Mouse (Mus musculus) midbrain, postnatal 0 days (tissue): ENCODE results near the gene Wee2. TPM values are rescaled to one million over a fixed set of nuclear protein-coding genes. Genes with fewer than 3 reads are reported as not detected.
A peak's percentile ranks its signal among the peaks of the same experiment; 100 is the strongest.

Source experiments
- ATAC-seq: fragments of 200-750 bp; cut with Nextera tagmentation; 2 replicates; pipeline ENCODE4 v1.8.0; 2017; ENCODE audit warnings: moderate number of reproducible peaks, mild to moderate bottlenecking, moderate TSS enrichment, moderate library complexity; ENCODE audit not compliant: low FRiP score
- DNase-seq: peaks from one replicate; pipeline ENCODE4 v3.0.0-alpha.2; 2015; ENCODE audit warnings: low spot score
- H3K27ac ChIP-seq: fragments of 300-500 bp; sonication (generic); 2 replicates; pipeline ENCODE4 v1.5.1; 2014; ENCODE audit warnings: low read depth, mild to moderate bottlenecking, low read length, mixed read lengths
- H3K27me3 ChIP-seq: fragments of 300-500 bp; sonication (generic); 2 replicates; pipeline ENCODE4 v1.6.1; 2014; ENCODE audit warnings: low read length, control low read depth, mixed read lengths; ENCODE audit not compliant: insufficient read depth
- H3K36me3 ChIP-seq: fragments of 300-500 bp; sonication (generic); 2 replicates; pipeline ENCODE4 v1.6.1; 2014; ENCODE audit warnings: low read length, control low read depth, mixed read lengths; ENCODE audit not compliant: insufficient read depth
- H3K4me1 ChIP-seq: fragments of 300-500 bp; sonication (generic); 2 replicates; pipeline ENCODE4 v1.6.1; 2014; ENCODE audit warnings: mild to moderate bottlenecking, control low read depth, antibody characterized with exemption, low read length, mixed read lengths; ENCODE audit not compliant: insufficient read depth
- H3K4me2 ChIP-seq: fragments of 300-500 bp; sonication (generic); 2 replicates; pipeline ENCODE4 v1.6.1; 2014; ENCODE audit warnings: low read depth, mild to moderate bottlenecking, low read length, mixed read lengths; ENCODE audit not compliant: poor library complexity, severe bottlenecking
- H3K4me3 ChIP-seq: fragments of 300-500 bp; sonication (generic); 2 replicates; pipeline ENCODE4 v1.5.1; 2014; ENCODE audit warnings: low read depth, mild to moderate bottlenecking, low read length, moderate library complexity
- H3K9ac ChIP-seq: fragments of 300-500 bp; sonication (generic); replicated peaks from 2 replicates; pipeline ENCODE4 v1.6.1; 2014; ENCODE audit warnings: mild to moderate bottlenecking, low read length, moderate library complexity, mixed read lengths; ENCODE audit not compliant: poor library complexity, severe bottlenecking
- H3K9me3 ChIP-seq: fragments of 300-500 bp; sonication (generic); 2 replicates; pipeline ENCODE4 v1.6.1; 2016; ENCODE audit warnings: low read length, control low read depth
- CTCF ChIP-seq: IDR thresholded peaks from 2 replicates; pipeline ENCODE4 v1.5.1; 2016; ENCODE audit warnings: antibody characterized with exemption, mild to moderate bottlenecking
- WGBS: fragments of 180-500 bp; shearing (Covaris S2); extraction: QIAGEN DNeasy Blood & Tissue Kit; methylation state at CpG from one replicate; pipeline ENCODE4 v1.1.7; 2014; 5-methylcytosine and 5-hydroxymethylcytosine counted together
- polyA plus RNA-seq: library from polyadenylated mRNA; unstranded; fragments of >200 nt; fragmentation: Nextera tagmentation; extraction: Ambion mirVana; gene quantifications from 2 replicates; pipeline ENCODE4 v1.2.1, GENCODE M21; 2015
- total RNA-seq: library from RNA; depleted of rRNA; stranded (reverse); fragments of >200 nt; gene quantifications from 2 replicates; pipeline ENCODE4 v1.2.3, GENCODE M21; 2014

The Wee2 gene
- total and polyA plus RNA-seq, 2 experiments from 2014 or later: 0.14 to 0.16 TPM

DNA sequence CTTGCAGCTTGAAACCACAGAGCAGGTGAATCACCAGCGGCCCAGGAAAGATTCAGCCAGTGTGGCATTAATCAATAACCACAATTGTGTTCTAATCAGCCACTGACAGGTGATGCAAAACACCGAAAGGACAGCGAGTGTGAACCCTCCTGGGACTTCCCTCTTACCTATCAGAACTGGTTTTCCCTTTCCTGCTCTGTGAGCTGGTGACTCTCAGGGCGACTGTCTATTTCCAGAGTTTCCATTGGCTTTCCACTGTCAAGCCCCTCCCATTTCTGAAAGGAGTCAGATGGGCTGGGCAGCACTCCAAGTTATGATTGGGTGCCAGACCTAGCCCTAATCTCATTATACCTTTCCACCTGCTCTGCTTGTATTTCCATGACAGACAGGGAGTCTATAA is 7.5 kb upstream of the Wee2 start:
- ATAC-seq: no peak
- H3K27ac ChIP-seq: no peak overlapping the region
- WGBS: 71% methylated on average over 4 of the region's 4 CpGs
- no peak overlapping the region for H3K9ac ChIP-seq
- no peak overlapping the region for H3K4me3 ChIP-seq
- no peaks in the 10 kb centered on the region for H3K9me3 ChIP-seq
- no peak overlapping the region for H3K4me2 ChIP-seq
- DNase-seq: peak; percentile 72
- no peak for TF ChIP-seq CTCF
- H3K4me1 ChIP-seq: 0 out of 2 replicates have a peak, but pooled peaks cover 2% of the 10 kb centered on the region
- no peaks in the 10 kb centered on the region for H3K27me3 ChIP-seq
- H3K36me3 ChIP-seq: no peaks in the 10 kb centered on the region

GRCm38 (mm10) chr6:40431812-40432211 is 7.1 kb upstream of the Wee2 start:
- Histone ChIP-seq H3K4me3 (no peak overlapping the region), H3K9me3 (no peaks in the 10 kb centered on the region), H3K9ac (no peak overlapping the region), H3K4me1 (0 out of 2 replicates have a peak, but pooled peaks cover 2% of the 10 kb centered on the region), H3K36me3 (no peaks in the 10 kb centered on the region), H3K27me3 (no peaks in the 10 kb centered on the region), H3K27ac (no peak overlapping the region), H3K4me2 (no peak overlapping the region)
- TF ChIP-seq CTCF: no peak
- no peak for ATAC-seq
- DNase-seq: no peak

DNA sequence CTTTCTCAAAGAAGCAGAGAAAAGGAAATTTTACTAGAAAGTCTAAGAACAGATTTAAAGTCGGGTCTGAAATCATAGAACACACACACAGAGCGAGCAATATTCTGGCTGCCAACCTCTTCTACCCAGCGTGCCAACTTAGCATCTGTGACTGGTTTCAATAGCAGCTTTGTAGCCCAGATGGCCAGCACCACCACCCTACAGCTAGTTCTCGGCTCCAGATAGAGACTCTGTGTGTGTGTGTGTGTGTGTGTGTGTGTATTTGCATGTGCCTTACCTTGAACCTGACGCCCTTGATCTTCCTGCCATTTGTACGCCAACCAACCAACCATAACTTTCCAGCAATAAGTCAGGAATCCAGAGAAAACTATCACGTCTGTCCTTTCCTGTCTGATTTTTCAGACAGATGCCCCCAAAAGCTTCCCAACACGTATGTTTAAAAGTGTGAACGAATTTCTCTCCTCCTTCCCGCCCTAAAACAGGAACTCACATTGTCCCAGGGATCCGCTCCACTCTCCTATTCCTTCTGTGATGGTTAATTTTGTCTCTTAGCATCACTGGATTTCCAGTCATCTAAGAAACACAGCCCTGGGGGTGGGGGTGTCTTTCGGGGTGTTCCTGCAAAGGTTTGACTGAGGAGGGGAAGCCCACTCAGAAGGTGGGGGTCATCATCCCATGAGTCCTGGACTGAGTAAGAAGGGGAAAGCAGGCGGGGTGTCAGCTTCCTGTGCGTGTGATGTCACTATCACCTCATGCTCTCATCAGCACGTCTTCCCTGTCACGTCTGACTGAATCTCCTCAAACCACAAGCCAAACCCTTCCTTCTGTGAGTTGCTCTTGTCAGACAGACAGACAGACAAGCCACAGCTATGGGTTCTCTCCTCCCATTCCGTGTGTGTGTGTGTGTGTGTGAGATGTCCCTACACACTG is 6.3 kb upstream of the Wee2 start:
- H3K36me3 ChIP-seq: no peaks in the 10 kb centered on the region
- 0 out of 2 replicates have a peak, but pooled peaks cover 2% of the 10 kb centered on the region for H3K4me1 ChIP-seq
- no peak overlapping the region for H3K4me3 ChIP-seq
- H3K9me3 ChIP-seq: no peaks in the 10 kb centered on the region
- no peaks in the 10 kb centered on the region for H3K27me3 ChIP-seq
- ATAC-seq (no peak), DNase-seq (peak; percentile 88)
- H3K27ac ChIP-seq: no peak overlapping the region
- H3K9ac ChIP-seq: no peak overlapping the region
- H3K4me2 ChIP-seq: no peak overlapping the region
- TF ChIP-seq CTCF: no peak
- WGBS: 86% methylated on average over 17 of the region's 17 CpGs

DNA sequence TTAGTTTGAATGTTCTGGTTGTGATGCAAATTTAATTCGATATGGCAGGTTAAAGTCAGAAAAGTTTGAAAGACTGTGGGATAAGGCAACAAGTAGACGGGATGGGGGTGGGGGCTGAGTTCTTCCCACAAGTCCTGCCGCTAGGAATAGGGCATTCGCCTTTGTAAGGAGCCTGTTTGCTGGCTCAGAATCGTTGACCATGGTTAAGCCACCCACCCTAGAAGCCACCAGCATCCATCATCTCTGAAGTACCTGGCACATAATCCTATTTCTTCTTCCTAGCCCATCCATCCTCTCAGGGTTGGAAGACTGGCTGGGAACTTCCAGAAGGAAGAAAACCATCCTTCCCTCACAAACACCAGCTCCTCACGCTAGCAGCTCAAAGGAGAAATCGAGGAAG is 4.2 kb upstream of the Wee2 start:
- no peak for TF ChIP-seq CTCF
- 0 out of 2 replicates have a peak, but pooled peaks cover 2% of the 10 kb centered on the region for H3K4me1 ChIP-seq
- ATAC-seq (no peak), DNase-seq (no peak)
- H3K9me3 ChIP-seq: no peaks in the 10 kb centered on the region
- peak overlapping the region; percentile 87 for H3K9ac ChIP-seq
- WGBS: 5% methylated on average over 7 of the region's 7 CpGs
- H3K4me2 ChIP-seq: peak overlapping the region; percentile 89
- H3K27ac ChIP-seq: peak overlapping the region; percentile 83; the same call in 1 of the 2 replicates
- H3K36me3 ChIP-seq: no peaks in the 10 kb centered on the region
- peak overlapping the region; percentile 90 for H3K4me3 ChIP-seq
- no peaks in the 10 kb centered on the region for H3K27me3 ChIP-seq

GRCm38 (mm10) chr6:40435151-40436046 is 3.5 kb upstream of the Wee2 start:
- Histone ChIP-seq H3K27me3 (peaks cover under 1% of the 10 kb centered on the region; the same call in 1 of the 2 replicates), H3K4me2 (peak overlapping the region; percentile 89), H3K9ac (peak overlapping the region; percentile 87), H3K9me3 (no peaks in the 10 kb centered on the region), H3K4me3 (peak overlapping the region; percentile 90), H3K4me1 (0 out of 2 replicates have a peak, but pooled peaks cover 2% of the 10 kb centered on the region), H3K27ac (peak overlapping the region; percentile 83), H3K36me3 (no peaks in the 10 kb centered on the region)
- TF ChIP-seq CTCF: peak; percentile 32; the same call in 1 of the 2 replicates
- ATAC-seq (peak; percentile 73), DNase-seq (peak; percentile 64)
- WGBS: under 1% methylated on average over 59 of the region's 72 CpGs
